Mouse (Mus musculus): ENCODE results near the gene Trnau1ap. TPM values are rescaled to one million over a fixed set of nuclear protein-coding genes. Genes with fewer than 3 reads are reported as not detected.
A peak's percentile ranks its signal among the peaks of the same experiment; 100 is the strongest.

Trnau1ap gene
- polyA plus RNA-seq, 2 experiments = 36.6 to 74.4 TPM

DNA sequence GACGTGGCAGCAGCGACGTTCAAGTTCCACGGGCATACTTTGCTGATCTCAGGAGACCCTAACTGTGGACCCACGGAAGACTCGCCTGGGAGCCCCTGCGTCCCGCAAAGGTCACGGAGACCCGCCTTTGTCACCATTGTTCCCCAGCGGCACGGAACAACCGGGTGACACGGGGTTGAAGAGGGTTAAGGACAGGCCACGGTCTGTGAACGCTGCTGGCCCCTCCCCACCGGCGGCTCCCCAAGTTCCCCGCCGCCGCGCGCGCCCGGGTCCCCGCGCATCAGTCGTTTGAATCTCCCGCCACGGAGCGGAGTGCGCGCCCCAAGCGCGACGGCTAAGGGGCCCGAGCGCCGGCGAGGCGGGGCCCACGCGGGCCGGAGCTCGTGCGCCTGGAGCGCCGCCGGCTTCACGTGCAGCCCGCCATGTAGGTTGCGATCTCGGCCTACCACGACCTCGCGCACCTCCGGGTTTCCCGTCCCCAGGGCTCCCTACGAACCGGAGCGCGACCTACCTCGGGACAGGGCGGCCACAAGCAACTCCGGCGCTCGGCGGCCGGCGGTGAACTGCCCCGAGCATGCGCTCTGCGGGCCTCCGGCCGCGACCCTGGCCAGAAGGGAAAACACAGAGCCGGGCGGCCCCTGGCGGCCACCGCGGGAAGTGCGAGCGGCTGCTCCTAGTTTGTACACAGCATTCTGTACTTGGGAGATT lies 16.0 kb upstream of the Trnau1ap start:
- H3K4me2 ChIP-seq (replicated peaks; ENCODE audit: low read depth, low read length, severe bottlenecking) = peak overlapping the region; percentile 97
- peak overlapping the region; percentile 52; the same call in 1 of the 2 replicates for H3K27ac ChIP-seq (replicated peaks; ENCODE audit: low read depth, low read length)
- ATAC-seq (ENCODE audit: low FRiP score, low read depth) (peak; percentile 86), DNase-seq (ENCODE audit: low spot score) (peak; percentile 89)
- no peaks in the 10 kb centered on the region for H3K9me3 ChIP-seq (ENCODE audit: control insufficient read depth, low read length)
- peaks cover 14% of the 10 kb centered on the region for H3K4me1 ChIP-seq (ENCODE audit: control insufficient read depth, insufficient read depth, low read length)
- H3K4me3 ChIP-seq (replicated peaks; ENCODE audit: low read length) = peak overlapping the region; percentile 79
- H3K36me3 ChIP-seq (ENCODE audit: control insufficient read depth, insufficient read depth, low read length) = peaks cover 4% of the 10 kb centered on the region; the same call in 1 of the 2 replicates
- TF ChIP-seq POLR2A (IDR thresholded peaks at IDR 0.05; ENCODE audit: borderline replicate concordance, extremely low read depth, insufficient read depth, insufficient read length) = peak; percentile 84; the same call in 1 of the 2 replicates
- no peaks in the 10 kb centered on the region for H3K27me3 ChIP-seq (ENCODE audit: control insufficient read depth, insufficient read depth, low read length)
- H3K9ac ChIP-seq (ENCODE audit: low read depth, low read length, severe bottlenecking) = peak overlapping the region; percentile 82
- under 1% methylated on average over 81 of the region's 83 CpGs for WGBS

GRCm38 (mm10) chr4:132344403-132345134 lies 15.2 kb upstream of the Trnau1ap start:
- no peaks in the 10 kb centered on the region for H3K27me3 ChIP-seq (ENCODE audit: control insufficient read depth, insufficient read depth, low read length)
- WGBS = 5% methylated on average over 13 of the region's 13 CpGs
- peak overlapping the region; percentile 79 for H3K4me3 ChIP-seq (replicated peaks; ENCODE audit: low read length)
- peak overlapping the region; percentile 97 for H3K4me2 ChIP-seq (replicated peaks; ENCODE audit: low read depth, low read length, severe bottlenecking)
- no peak for TF ChIP-seq POLR2A (IDR thresholded peaks at IDR 0.05; ENCODE audit: borderline replicate concordance, extremely low read depth, insufficient read depth, insufficient read length)
- H3K36me3 ChIP-seq (ENCODE audit: control insufficient read depth, insufficient read depth, low read length) = peaks cover 11% of the 10 kb centered on the region
- H3K9ac ChIP-seq (ENCODE audit: low read depth, low read length, severe bottlenecking) = peak overlapping the region; percentile 82
- DNase-seq (ENCODE audit: low spot score) (no peak), ATAC-seq (ENCODE audit: low FRiP score, low read depth) (no peak)
- no peak overlapping the region for H3K27ac ChIP-seq (replicated peaks; ENCODE audit: low read depth, low read length)
- H3K4me1 ChIP-seq (ENCODE audit: control insufficient read depth, insufficient read depth, low read length) = peaks cover 14% of the 10 kb centered on the region
- no peaks in the 10 kb centered on the region for H3K9me3 ChIP-seq (ENCODE audit: control insufficient read depth, low read length)

- H3K9ac ChIP-seq (ENCODE audit: low read depth, low read length, severe bottlenecking) = 0 out of 2 replicates have a peak overlapping the region, but pooled peaks have one; percentile 2
- ATAC-seq (ENCODE audit: low FRiP score, low read depth) (no peak), DNase-seq (ENCODE audit: low spot score) (no peak)
- H3K4me1 ChIP-seq (ENCODE audit: control insufficient read depth, insufficient read depth, low read length) = peaks cover 14% of the 10 kb centered on the region
- H3K27me3 ChIP-seq (ENCODE audit: control insufficient read depth, insufficient read depth, low read length) = no peaks in the 10 kb centered on the region
- H3K4me2 ChIP-seq (replicated peaks; ENCODE audit: low read depth, low read length, severe bottlenecking) = no peak overlapping the region
- no peak overlapping the region for H3K4me3 ChIP-seq (replicated peaks; ENCODE audit: low read length)
- H3K27ac ChIP-seq (replicated peaks; ENCODE audit: low read depth, low read length) = no peak overlapping the region
- H3K36me3 ChIP-seq (ENCODE audit: control insufficient read depth, insufficient read depth, low read length) = peaks cover 40% of the 10 kb centered on the region
- H3K9me3 ChIP-seq (ENCODE audit: control insufficient read depth, low read length) = no peaks in the 10 kb centered on the region
- no peak for TF ChIP-seq POLR2A (IDR thresholded peaks at IDR 0.05; ENCODE audit: borderline replicate concordance, extremely low read depth, insufficient read depth, insufficient read length)
- WGBS = 92% methylated on average over 3 of the region's 3 CpGs
Observed at GRCm38 (mm10) chr4:132341451-132341850, 12.1 kb upstream of the Trnau1ap start.

GRCm38 (mm10) chr4:132338943-132339342 lies 9.6 kb upstream of the Trnau1ap start:
- TF ChIP-seq POLR2A (IDR thresholded peaks at IDR 0.05; ENCODE audit: borderline replicate concordance, extremely low read depth, insufficient read depth, insufficient read length) = no peak
- no peaks in the 10 kb centered on the region for H3K9me3 ChIP-seq (ENCODE audit: control insufficient read depth, low read length)
- H3K4me1 ChIP-seq (ENCODE audit: control insufficient read depth, insufficient read depth, low read length) = peaks cover 3% of the 10 kb centered on the region
- H3K27ac ChIP-seq (replicated peaks; ENCODE audit: low read depth, low read length) = no peak overlapping the region
- no peak overlapping the region for H3K4me2 ChIP-seq (replicated peaks; ENCODE audit: low read depth, low read length, severe bottlenecking)
- H3K36me3 ChIP-seq (ENCODE audit: control insufficient read depth, insufficient read depth, low read length) = peaks cover 64% of the 10 kb centered on the region
- ATAC-seq (ENCODE audit: low FRiP score, low read depth) (no peak), DNase-seq (ENCODE audit: low spot score) (no peak)
- no peak overlapping the region for H3K4me3 ChIP-seq (replicated peaks; ENCODE audit: low read length)
- H3K27me3 ChIP-seq (ENCODE audit: control insufficient read depth, insufficient read depth, low read length) = no peaks in the 10 kb centered on the region
- WGBS = 94% methylated on average over 13 of the region's 13 CpGs
- H3K9ac ChIP-seq (ENCODE audit: low read depth, low read length, severe bottlenecking) = no peak overlapping the region

- no peak for TF ChIP-seq POLR2A (IDR thresholded peaks at IDR 0.05; ENCODE audit: borderline replicate concordance, extremely low read depth, insufficient read depth, insufficient read length)
- ATAC-seq (ENCODE audit: low FRiP score, low read depth) = no peak
Observed at GRCm38 (mm10) chr4:132332880-132333279, 3.5 kb upstream of the Trnau1ap start.

More at GRCm38 (mm10) chr4:132332880-132333279, 3.5 kb upstream of the Trnau1ap start:
- no peaks in the 10 kb centered on the region for H3K27me3 ChIP-seq (ENCODE audit: control insufficient read depth, insufficient read depth, low read length)
- H3K27ac ChIP-seq (replicated peaks; ENCODE audit: low read depth, low read length) = no peak overlapping the region
- H3K4me3 ChIP-seq (replicated peaks; ENCODE audit: low read length) = no peak overlapping the region
- peaks cover 57% of the 10 kb centered on the region for H3K36me3 ChIP-seq (ENCODE audit: control insufficient read depth, insufficient read depth, low read length)
- peaks cover 10% of the 10 kb centered on the region for H3K4me1 ChIP-seq (ENCODE audit: control insufficient read depth, insufficient read depth, low read length)
- H3K4me2 ChIP-seq (replicated peaks; ENCODE audit: low read depth, low read length, severe bottlenecking) = no peak overlapping the region
- WGBS = 85% methylated on average over 6 of the region's 6 CpGs
- H3K9me3 ChIP-seq (ENCODE audit: control insufficient read depth, low read length) = no peaks in the 10 kb centered on the region
- no peak overlapping the region for H3K9ac ChIP-seq (ENCODE audit: low read depth, low read length, severe bottlenecking)
- no peak for DNase-seq (ENCODE audit: low spot score)

Measured in limb, embryonic 14.5 days (tissue).